Mouse (Mus musculus) heart, adult 9 months (tissue): ENCODE data around the gene Bfsp2.
"Not testable (repeated sequence)": the region's sequence is repeated elsewhere in the genome, so short reads cannot be mapped to it uniquely, and the experiment has no call there.

Experiments used
- DNase-seq, 2 experiments: peaks; one replicate each; pipeline ENCODE4 v3.0.0; 2022; ENCODE audit warnings: low spot score in 2 of 2

Bfsp2 gene

DNA sequence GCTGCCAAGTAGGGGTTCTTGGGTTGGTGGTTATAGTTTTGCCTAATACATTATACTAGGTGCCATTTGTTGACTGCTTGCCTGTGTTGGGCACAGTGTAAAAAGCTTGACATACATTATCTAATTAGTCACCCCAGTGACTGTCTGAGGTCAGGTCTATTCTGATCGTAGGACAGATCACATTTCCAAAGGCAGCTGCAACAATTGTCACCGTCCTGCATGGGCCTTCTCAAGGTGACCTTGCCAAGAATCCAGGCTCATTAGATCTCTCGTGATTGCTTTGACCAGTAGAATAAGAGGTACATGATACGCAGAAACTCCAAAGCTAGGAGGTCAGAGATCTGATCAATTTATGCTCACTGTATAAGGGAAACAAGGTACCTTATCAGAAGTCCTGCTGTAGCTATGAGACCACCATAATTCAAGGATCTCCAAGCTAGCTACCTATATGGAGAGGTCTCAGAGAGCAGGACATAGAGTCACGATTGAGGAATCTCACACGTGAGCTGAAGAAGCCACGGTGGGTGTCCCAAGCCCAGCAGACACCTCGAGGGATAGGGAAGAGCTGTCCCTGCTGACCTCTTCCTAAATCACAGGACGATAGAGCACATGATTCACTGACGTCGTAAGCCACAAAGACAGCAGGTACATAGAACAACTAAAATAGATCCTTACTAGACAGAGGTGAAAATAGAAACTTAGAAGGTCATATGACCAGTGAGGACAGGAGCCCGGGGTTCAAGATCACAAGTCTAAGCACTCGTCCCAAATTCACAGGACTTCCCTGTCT lies 49.6 kb downstream of the Bfsp2 start:
- DNase-seq: peak in 1 of 2 experiments; percentile 14

- DNase-seq: no peak
Measured at GRCm38 (mm10) chr9:103426425-103426824, 53.8 kb downstream of the Bfsp2 start.

DNA sequence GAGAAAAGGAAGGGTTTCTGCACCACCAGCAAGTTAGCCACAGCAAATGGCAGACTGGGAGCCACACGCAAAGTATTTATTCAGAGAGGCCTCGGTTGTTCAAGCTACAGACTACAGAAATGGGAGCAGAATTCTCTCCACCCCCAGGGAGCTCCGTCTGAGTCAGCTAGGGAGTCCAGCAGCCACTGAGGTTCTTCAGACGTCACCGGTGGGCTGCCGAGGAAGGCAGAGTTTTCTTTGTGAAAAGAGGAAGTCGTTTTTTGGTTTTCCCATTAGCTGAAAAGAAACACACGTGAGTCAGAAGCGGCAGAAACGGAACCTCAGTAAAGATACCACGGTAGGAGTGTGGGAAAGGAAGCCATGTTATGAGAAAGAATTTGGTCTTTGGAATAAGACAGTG lies 55.4 kb downstream of the Bfsp2 start:
- DNase-seq: no peak

DNA sequence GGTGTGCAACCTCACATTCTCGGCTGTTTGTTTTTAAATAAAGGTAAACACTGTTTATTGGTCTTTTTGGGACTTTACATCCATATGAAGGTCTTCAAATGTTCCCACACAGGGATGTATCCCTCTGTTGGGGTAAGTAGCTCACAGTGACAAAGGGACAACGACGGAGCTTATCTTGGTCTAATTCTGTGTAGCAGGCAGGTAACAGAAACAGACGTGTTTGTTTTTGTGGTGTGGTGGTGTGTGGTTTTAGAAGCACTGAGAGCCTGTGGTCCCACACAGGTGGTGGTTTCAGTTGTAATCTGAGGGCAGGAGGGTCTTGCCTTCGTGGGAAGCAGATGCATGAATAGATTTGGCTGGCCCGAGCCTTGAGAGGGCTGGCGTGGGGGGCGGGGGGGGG lies 56.3 kb downstream of the Bfsp2 start:
- DNase-seq: no peak

DNA sequence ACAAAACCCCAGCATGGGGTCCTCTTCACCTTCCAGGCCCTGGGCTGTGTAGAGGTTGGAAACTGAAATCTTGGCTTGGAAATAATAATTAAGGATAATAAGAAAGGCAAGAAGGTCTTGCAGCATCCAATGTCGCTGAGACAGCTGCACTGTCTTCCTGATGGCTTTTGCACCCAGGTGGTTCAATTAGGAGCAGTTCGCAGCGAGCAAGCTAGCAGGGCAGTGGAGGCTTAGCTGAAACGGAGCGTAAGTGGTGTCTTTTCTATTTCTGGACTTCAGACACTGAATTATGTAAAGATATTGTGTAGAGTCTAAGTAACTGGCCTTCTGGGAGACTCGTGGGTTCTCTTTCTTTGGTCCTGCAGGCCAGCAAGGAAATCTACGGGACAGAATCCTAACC lies 56.8 kb downstream of the Bfsp2 start:
- DNase-seq: no peak

DNA sequence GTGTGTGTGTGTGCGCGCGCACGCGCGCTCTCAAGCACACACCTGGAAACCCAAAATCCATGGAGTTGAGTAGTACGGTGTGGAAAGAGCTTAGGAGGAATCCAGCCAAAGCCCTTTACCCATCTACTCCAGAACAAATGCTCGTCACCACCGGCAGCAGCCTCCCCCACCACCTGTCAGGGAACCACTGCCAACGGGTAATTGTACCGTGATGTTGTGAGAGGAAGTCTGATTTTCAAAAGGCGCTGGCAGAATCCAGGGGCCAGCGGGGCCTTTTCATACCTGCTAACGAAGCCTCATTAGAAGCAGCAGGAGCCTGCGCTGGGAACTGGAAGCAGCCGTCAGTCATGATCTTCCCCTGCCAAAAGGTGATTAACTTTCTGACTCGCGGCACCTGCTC lies 57.4 kb downstream of the Bfsp2 start:
- DNase-seq: no peak

DNA sequence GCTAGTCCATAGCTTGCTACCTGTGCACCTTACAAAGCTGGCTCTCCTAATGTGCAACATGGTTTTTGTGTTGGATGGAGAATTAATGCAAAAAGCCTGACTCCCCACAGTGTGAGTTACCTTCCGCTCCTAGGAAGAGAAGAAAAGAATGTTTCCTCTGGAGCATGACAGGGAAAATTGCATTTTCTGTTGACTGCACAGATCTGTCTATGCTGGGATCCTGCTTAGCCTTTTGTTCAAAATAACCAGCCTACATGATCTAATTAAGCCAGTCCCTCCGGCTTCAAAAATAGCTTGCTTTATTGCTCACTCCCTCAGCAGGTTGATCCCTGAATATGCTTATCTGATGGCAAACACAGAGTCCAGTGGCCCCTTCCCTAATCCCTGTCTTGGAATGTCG lies 59.4 kb downstream of the Bfsp2 start:
- no peak for DNase-seq

GRCm38 (mm10) chr9:103418786-103419185 lies 61.4 kb downstream of the Bfsp2 start:
- no peak for DNase-seq

GRCm38 (mm10) chr9:103418267-103418666 lies 62.0 kb downstream of the Bfsp2 start:
- not testable (repeated sequence) for DNase-seq

DNA sequence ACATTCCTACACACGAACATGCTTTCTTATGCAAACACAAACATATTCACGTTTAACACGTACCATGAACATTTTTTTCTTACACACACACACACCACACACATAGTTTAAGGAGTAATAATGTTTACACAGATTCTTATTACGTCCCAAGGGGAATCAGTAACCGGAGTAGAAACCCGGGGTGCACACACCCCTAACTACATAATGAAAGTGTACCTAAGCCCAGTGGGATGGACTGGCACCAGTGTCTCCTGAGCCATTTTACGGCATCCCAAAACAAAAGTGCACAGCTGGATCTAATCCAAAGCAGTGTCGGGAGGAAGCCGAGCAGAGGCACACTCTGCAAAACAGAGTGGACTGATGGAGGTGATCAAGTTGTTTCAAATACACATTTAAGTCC lies 66.8 kb downstream of the Bfsp2 start:
- no peak for DNase-seq

DNA sequence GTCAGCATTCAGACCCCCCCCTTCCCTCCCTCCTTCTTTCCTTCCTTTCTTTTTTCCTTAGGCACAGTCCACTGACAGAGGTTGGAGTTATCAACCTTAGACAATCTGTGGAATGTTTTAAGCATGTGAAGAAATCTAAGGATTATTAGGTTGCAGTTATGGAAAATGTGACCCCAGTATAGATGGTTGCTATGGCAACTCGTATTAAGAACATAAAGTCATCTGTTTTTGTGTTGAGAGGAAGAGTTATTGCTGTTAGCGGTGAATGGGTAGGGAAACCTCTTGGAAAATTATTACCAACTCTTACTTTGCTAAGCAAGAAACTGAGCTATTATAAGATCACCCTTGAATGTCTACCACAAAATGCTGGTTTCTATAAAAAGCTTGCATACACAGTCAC lies 71.1 kb downstream of the Bfsp2 start:
- DNase-seq: no peak

DNA sequence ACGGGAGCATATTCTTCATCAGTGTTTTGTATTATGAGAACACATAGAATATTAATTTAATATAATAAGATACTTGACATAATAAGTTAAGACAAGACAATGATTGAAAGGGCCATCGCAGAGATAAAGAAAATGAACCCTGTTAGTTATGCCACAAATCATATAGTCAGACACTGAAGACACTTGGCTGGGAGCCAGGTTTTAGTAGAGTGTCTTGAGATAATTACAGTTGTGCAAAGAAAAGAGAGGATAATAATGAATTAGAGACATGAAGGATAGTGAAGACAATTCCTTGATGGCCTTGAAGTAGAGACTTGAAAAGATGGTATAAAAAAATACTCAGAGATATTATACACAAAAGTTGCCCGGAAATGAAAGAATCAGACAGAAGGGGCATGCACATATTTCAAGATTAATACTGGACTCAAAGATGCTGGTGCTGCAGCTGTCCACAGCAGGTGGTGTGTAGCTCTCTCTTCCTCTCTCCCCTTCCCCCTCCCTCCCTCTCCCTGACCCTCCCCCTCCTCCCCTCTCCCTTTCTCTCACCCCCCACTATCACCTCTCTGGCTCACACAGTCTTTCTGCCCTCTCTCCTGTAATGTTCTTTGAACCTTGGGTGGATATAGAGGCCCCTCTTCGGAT lies 72.0 kb downstream of the Bfsp2 start:
- no peak for DNase-seq

DNA sequence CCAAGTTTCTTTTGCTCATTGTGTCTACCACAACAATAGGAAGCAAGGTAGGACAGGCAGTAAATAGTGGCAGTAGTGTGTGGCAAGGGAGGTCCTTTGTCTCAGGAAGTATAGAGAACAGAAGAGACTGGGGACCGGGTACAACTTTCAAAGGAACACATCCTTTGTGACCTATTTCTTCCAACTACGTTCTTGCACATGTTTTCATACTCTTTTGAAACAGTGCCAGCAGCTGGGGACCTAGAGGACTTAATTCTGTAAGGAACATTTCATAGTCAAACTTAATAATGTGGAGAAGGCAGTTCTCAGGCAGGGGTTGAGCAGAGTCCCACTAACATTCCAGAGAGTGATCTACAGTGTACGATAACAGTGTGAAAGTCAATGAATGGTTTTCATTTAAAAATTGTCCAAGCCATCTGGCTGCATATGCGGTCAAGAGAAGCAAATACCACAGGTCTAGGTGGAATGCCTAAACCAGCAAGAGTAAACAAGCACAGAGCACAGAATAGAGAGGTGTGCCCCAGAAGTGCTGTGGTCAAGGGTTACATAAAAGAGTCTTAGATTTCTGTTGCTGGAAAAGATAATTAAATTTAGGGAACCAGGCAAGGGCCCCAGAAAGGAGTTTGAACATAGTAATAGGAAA lies 76.8 kb downstream of the Bfsp2 start:
- DNase-seq: no peak

DNA sequence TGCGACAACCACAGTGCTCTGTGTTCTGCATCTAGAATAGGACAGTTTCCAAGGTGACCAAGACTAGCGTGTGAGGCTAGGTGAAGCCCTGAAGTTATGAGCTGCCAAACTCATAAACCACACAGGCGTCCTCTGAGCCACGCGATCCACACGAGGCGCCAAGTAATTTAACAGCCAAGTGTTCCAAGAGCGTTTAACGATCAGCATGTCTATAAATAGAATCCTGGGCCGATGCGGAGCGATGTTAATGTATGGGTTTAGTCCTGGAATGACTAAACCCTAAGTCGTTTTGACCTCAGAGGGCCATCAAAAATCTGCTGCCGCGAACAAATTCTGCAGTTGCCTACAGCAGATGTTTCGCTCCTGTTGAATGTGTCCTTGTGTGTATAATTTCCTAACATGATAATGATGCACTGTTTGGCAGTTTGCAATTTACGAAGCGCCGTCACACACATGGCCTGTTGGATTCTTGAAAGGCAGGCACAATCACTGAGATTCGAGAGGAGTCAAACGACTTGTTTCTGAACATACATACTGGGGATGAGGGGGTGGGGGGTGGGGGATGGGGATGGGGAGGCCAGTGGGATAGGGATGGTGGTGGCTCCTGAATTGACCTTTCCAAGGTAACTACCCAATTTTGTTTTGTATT lies 81.6 kb downstream of the Bfsp2 start:
- peak; percentile 17 to 56 for DNase-seq

- no peak for DNase-seq
Measured at GRCm38 (mm10) chr9:103393256-103393655, 87.0 kb downstream of the Bfsp2 start.

DNA sequence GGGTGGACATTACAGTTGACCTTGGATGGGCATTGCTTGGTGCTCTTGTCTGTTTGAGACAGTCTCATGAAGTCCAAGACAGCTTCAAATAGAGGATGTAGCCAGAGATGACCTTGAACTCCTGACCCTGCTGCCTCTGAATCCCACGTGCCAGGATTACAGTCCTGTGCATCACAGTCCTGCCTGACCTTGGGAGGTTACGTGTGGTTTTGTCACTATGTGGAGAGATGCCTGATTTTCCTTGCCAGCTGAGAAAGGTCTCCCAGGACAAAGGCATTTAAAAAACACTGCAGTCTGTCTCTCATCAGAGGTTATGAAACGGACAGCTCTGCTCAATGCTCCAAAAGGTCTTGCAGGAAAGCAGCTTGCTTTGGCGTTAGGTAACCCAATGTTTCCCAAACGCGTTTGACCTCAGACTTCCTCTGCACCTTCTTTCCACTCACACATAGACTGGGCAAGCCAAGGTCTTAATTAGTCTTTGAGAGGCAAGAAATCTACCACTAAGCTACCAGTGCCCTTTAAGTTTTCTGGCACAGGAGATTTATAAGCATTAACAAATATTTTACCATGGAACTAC lies 88.3 kb downstream of the Bfsp2 start:
- no peak for DNase-seq

DNA sequence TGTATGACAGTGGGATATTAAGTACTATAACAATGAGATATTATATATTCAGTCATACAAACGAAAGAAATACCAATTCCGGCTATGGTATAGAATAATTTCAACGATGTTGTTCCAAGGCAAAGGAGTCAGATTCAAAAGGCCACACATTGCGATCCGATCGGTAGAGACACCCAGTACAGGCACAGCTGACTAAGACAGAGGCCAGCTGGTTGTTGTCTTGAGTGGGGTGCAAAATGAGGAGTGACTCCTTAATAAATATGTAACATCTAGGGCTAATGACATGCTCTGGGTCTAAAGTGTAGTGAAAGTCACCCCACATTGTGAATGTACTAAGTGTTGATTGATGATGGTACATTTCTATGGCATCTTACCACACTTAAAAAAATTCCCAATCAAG lies 91.0 kb downstream of the Bfsp2 start:
- no peak for DNase-seq

- no peak for DNase-seq
Measured at GRCm38 (mm10) chr9:103387011-103387653, 93.1 kb downstream of the Bfsp2 start.

GRCm38 (mm10) chr9:103386573-103386972 lies 93.6 kb downstream of the Bfsp2 start:
- DNase-seq: no peak

DNA sequence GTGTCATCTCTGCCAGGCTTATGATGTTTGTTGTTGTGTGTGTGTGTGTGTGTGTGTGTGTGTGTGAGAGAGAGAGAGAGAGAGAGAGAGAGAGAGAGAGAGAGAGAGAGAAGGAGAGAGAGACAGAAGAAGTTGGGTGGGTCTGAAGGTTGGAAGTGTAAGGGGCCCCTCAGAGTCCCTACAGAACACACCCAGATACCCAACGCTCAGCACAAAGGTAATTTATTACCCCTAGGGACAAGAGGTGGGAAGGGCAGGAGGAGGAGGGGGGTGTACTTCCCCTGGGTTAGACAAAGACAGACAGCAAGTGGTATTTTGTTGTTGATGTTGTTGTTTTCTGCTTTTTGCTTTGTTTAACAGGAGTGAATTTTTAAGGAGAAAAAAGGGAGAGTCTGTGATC lies 94.6 kb downstream of the Bfsp2 start:
- no peak for DNase-seq

GRCm38 (mm10) chr9:103384141-103384796 lies 96.0 kb downstream of the Bfsp2 start:
- no peak for DNase-seq
